Mouse (Mus musculus) hindbrain, embryonic 12.5 days (tissue): ENCODE measurements at regions not wholly inside any gene's neighbourhood (a gene's known extent, or its start where the extent isn't known, plus 50 kb on each side); places are given as distances from the start of the nearest gene placed in this dataset.
A peak's percentile ranks its signal among the peaks of the same experiment; 100 is the strongest.

ENCODE experiments used
- ATAC-seq: fragments of 200-750 bp; cut with Nextera tagmentation; 2 replicates; pipeline ENCODE4 v1.8.0; 2017; ENCODE audit warnings: moderate TSS enrichment; ENCODE audit not compliant: low FRiP score
- H3K27ac ChIP-seq: fragments of 300-500 bp; sonication (generic); 2 replicates; pipeline ENCODE4 v1.5.1; 2016; ENCODE audit warnings: mild to moderate bottlenecking
- H3K27me3 ChIP-seq: fragments of 300-500 bp; sonication (generic); 2 replicates; pipeline ENCODE4 v1.6.1; 2016; ENCODE audit warnings: mild to moderate bottlenecking
- H3K36me3 ChIP-seq: fragments of 300-500 bp; sonication (generic); 2 replicates; pipeline ENCODE4 v1.6.1; 2016; ENCODE audit warnings: mild to moderate bottlenecking
- H3K4me1 ChIP-seq: fragments of 300-500 bp; sonication (generic); 2 replicates; pipeline ENCODE4 v1.6.1; 2016
- H3K4me2 ChIP-seq: fragments of 300-500 bp; sonication (generic); replicated peaks from 2 replicates; pipeline ENCODE4 v1.6.1; 2016; ENCODE audit warnings: mild to moderate bottlenecking
- H3K4me3 ChIP-seq: fragments of 300-500 bp; sonication (generic); 2 replicates; pipeline ENCODE4 v1.5.1; 2016; ENCODE audit warnings: mild to moderate bottlenecking
- H3K9ac ChIP-seq: fragments of 300-500 bp; sonication (generic); 2 replicates; pipeline ENCODE4 v1.6.1; 2016; ENCODE audit warnings: mild to moderate bottlenecking, moderate library complexity
- H3K9me3 ChIP-seq: fragments of 300-500 bp; sonication (generic); replicated peaks from 2 replicates; pipeline ENCODE4 v1.6.1; 2016; ENCODE audit warnings: mild to moderate bottlenecking
- WGBS: fragments of 180-500 bp; shearing (Covaris S2); methylation state at CpG from one replicate; pipeline ENCODE4 v1.1.7; 2016; 5-methylcytosine and 5-hydroxymethylcytosine counted together

DNA sequence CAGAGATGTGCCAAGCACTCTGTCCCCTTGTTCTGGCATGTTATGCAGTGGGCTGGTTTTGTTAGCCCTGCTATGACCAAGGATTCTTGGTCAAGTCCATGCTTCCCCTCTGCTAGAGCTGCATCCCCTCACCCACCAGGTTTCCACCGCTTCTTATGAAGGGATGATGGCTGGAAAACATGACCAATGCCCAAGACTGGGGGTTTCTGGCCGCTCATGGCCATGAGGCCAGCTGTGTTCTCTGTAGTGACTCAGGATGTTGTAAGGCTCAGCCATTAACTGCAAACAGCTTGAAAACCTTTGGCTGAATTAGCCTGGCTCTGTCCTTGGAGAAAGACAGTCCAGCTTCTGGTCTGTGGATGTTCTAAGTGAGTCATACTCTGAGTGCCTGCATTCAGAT is 236.5 kb downstream of the Gm7361 start:
- Histone ChIP-seq H3K9me3 (no peaks in the 10 kb centered on the region), H3K9ac (no peak overlapping the region), H3K27me3 (no peaks in the 10 kb centered on the region), H3K4me1 (no peaks in the 10 kb centered on the region), H3K4me3 (no peak overlapping the region), H3K4me2 (no peak overlapping the region), H3K27ac (no peak overlapping the region), H3K36me3 (no peaks in the 10 kb centered on the region)
- WGBS, result 81% methylated on average over 2 of the region's 2 CpGs
- no peak for ATAC-seq

DNA sequence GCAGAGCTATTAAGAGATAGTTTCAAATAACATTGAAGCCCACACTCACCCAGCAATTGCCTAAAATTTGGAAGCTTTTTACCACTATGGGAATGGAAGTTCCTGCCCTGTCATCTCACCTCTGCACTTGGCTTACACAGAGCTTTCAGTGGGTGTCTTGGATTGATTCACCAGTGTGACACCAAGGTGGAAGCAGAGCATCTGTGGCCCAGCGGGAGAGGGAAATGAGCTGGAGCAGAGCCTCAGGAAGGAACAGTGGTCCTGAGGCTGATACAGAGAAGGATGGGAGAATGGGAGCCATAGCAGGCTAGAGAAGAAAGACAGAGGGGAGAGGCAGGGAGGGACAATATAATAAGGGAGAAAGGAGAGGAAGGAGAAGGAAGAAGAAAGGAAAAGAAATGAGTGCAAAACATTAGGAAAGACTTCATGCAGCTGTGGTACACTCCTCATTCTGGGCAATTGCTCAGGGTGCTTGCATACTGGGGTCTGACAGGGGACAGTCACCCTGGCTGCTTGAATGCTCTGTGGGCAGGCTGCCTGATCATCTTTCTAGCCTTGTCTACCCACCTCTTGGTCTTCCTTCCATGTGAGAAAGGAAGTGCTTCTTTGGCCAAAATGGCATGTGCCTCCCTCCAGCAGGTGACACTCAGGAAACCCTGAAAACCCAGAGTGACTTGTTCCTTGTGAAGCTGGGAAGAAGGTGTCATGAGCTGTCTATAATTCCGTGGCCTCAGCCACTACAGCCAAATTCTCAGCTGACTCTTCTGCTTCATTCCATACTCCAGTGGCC is 240.3 kb downstream of the Gm7361 start:
- H3K4me3 ChIP-seq, result no peak overlapping the region
- WGBS, result 76% methylated on average over 2 of the region's 2 CpGs
- H3K27ac ChIP-seq, result no peak overlapping the region
- H3K9ac ChIP-seq, result no peak overlapping the region
- no peaks in the 10 kb centered on the region for H3K4me1 ChIP-seq
- H3K36me3 ChIP-seq, result no peaks in the 10 kb centered on the region
- no peaks in the 10 kb centered on the region for H3K27me3 ChIP-seq
- no peak for ATAC-seq
- H3K4me2 ChIP-seq, result no peak overlapping the region
- H3K9me3 ChIP-seq, result no peaks in the 10 kb centered on the region

- no peaks in the 10 kb centered on the region for H3K4me1 ChIP-seq
- no peaks in the 10 kb centered on the region for H3K27me3 ChIP-seq
- no peaks in the 10 kb centered on the region for H3K36me3 ChIP-seq
- H3K4me3 ChIP-seq, result no peak overlapping the region
- WGBS, result 73% methylated on average over 1 of the region's 1 CpGs
- no peak overlapping the region for H3K4me2 ChIP-seq
- no peak overlapping the region for H3K27ac ChIP-seq
- 0 out of 2 replicates have a peak, but pooled peaks cover 4% of the 10 kb centered on the region for H3K9me3 ChIP-seq
- no peak overlapping the region for H3K9ac ChIP-seq
- no peak for ATAC-seq
These were observed 252.2 kb downstream of the Gm7361 start for GRCm38 (mm10) chr5:26509525-26510168.

DNA sequence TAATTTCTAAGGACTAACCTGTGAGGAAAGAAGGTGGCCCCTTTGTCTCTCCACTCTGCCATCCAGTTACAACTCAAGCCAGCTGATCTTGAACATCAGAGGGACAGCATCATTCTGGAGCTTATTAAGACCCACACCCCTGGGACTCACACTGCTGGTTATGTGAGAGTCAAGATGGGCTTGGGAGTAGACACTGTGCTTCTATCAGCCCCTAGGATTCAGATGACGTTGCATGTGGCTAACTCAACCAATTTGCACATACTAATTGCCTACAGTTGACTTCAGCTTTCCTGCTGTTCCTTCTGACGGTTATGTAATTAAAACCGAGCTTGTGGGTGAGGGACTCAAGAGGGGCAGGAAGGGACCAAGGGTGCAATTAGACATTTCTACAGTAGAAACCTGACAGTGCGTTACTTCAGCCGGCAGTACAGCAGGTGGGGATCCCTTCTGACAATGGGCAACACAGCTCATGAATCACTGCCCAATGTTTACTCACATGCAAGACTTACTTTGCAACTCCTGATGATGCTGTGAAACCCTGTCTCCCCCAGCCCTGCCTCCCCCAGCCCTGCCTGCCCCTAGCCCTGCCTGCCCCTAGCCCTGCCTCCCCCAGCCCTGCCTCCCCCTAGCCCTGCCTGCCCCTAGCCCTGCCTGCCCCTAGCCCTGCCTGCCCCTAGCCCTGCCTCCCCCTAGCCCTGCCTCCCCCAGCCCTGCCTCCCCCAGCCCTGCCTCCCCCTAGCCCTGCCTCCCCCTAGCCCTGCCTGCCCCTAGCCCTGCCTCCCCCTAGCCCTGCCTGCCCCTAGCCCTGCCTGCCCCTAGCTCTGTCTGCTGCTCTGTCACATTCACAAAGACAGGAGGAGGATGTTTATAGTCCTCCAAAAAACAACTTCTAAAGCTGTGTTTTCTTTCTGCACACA is 255.8 kb downstream of the Gm7361 start:
- no peaks in the 10 kb centered on the region for H3K4me1 ChIP-seq
- H3K36me3 ChIP-seq, result no peaks in the 10 kb centered on the region
- no peak overlapping the region for H3K4me2 ChIP-seq
- no peak overlapping the region for H3K27ac ChIP-seq
- no peaks in the 10 kb centered on the region for H3K9me3 ChIP-seq
- ATAC-seq, result no peak
- no peaks in the 10 kb centered on the region for H3K27me3 ChIP-seq
- H3K9ac ChIP-seq, result no peak overlapping the region
- WGBS, result 48% methylated on average over 5 of the region's 5 CpGs
- no peak overlapping the region for H3K4me3 ChIP-seq

- no peaks in the 10 kb centered on the region for H3K27me3 ChIP-seq
- H3K4me3 ChIP-seq, result no peak overlapping the region
- no peaks in the 10 kb centered on the region for H3K9me3 ChIP-seq
- ATAC-seq, result no peak
- H3K9ac ChIP-seq, result no peak overlapping the region
- H3K4me2 ChIP-seq, result no peak overlapping the region
- WGBS, result 31% methylated on average over 6 of the region's 6 CpGs
- no peaks in the 10 kb centered on the region for H3K4me1 ChIP-seq
- H3K27ac ChIP-seq, result no peak overlapping the region
- no peaks in the 10 kb centered on the region for H3K36me3 ChIP-seq
These were observed 278.1 kb downstream of the Gm7361 start for GRCm38 (mm10) chr5:26535556-26535955.

DNA sequence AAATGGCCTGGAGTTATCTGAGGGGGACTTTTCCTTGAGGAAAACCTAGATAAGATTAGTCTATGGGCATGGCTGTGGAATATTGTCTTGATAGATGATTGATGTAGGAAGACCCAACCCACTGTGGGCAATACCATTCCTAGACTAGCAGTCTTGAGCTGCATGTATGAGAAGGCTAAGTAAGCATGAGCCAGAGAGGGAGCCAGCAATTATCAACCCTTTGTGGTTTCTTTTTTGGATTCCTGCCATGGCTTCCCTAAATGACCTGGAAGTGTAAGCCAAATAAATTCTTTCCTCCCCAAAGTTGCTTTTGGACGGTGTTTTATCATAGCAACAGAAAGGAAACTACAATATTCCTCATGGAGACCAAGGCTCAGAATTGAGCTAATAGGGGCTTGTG is 253.7 kb upstream of the Dpp6 start:
- no peaks in the 10 kb centered on the region for H3K36me3 ChIP-seq
- WGBS, result 81% methylated on average over 1 of the region's 1 CpGs
- H3K27me3 ChIP-seq, result no peaks in the 10 kb centered on the region
- H3K4me3 ChIP-seq, result no peak overlapping the region
- no peak overlapping the region for H3K27ac ChIP-seq
- no peaks in the 10 kb centered on the region for H3K9me3 ChIP-seq
- no peak for ATAC-seq
- H3K4me1 ChIP-seq, result no peaks in the 10 kb centered on the region
- no peak overlapping the region for H3K4me2 ChIP-seq
- no peak overlapping the region for H3K9ac ChIP-seq

- 79% methylated on average over 1 of the region's 1 CpGs for WGBS
- H3K27me3 ChIP-seq, result no peaks in the 10 kb centered on the region
- H3K36me3 ChIP-seq, result no peaks in the 10 kb centered on the region
- no peaks in the 10 kb centered on the region for H3K9me3 ChIP-seq
- no peak for ATAC-seq
- H3K4me3 ChIP-seq, result no peak overlapping the region
- H3K4me1 ChIP-seq, result no peaks in the 10 kb centered on the region
- H3K27ac ChIP-seq, result no peak overlapping the region
- no peak overlapping the region for H3K4me2 ChIP-seq
- H3K9ac ChIP-seq, result no peak overlapping the region
These were observed 252.9 kb upstream of the Dpp6 start for GRCm38 (mm10) chr5:26564056-26564455.

DNA sequence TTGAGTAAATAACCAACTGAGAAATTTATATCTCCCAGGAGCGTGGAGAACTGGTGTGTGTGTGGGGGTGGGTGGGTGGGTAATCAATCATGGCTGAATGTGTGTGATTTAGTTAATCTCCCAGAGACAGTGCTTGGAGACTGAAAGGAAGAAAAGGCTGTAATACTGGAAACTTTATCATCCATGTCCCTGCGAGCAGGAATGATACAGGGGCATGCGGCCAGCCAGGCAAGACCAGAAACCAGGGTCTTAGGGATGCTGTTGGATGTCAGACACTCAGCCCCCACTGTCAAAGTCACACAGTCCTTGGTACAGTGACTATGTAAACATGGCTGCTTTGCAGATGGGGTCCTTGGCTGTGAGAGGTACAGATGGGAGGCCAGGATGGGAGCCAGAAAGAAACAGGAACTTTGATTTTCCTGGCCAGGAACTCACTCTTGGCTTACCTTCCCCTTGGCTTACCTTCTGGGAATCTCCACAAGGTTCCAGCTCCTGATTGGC is 244.3 kb upstream of the Dpp6 start:
- Histone ChIP-seq H3K9me3 (no peaks in the 10 kb centered on the region), H3K27ac (no peak overlapping the region), H3K9ac (no peak overlapping the region), H3K36me3 (no peaks in the 10 kb centered on the region), H3K4me2 (no peak overlapping the region), H3K4me3 (no peak overlapping the region), H3K4me1 (no peaks in the 10 kb centered on the region), H3K27me3 (no peaks in the 10 kb centered on the region)
- no peak for ATAC-seq
- WGBS, result 57% methylated on average over 3 of the region's 3 CpGs

DNA sequence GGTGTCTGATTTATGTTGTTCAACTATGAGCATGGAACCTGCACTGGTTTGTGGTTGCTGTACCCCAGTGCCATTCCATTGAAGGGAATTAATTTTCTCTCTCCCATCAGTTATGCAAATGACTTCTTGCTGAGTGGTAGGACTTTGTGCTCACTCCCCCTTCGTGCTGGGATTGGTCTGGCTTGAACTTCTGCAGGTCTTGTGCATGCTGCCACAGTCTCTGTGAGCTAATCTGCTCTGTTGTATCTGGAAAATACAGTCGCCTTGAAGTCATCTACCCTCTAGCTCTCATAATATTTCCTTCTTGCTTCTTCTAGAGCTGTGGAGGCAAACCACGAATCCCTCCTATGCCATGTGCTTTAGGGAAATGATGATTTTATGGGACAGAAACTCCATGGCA is 243.6 kb upstream of the Dpp6 start:
- no peak overlapping the region for H3K4me3 ChIP-seq
- WGBS, result 69% methylated on average over 3 of the region's 3 CpGs

DNA sequence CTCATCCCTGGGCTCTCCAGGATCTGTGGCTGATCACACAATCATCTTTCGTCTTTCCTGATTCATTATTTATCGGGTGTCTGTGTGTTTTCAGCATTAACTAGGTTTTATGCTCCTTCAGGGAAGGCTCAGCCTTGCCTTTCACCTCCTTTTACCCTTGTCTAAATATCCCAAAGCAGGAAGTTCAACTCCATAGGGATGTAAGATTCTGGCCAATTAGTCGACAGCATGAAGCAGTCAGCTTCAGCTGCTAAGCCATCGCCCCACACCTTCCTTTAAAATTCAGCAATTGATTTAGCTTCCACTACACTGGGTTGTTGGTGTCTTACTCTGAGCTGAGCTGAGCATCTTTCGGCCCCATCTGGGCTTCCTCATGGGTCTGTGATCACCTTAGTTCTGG is 230.9 kb upstream of the Dpp6 start:
- Histone ChIP-seq H3K4me3 (no peak overlapping the region), H3K27me3 (no peaks in the 10 kb centered on the region), H3K9ac (no peak overlapping the region), H3K4me1 (no peaks in the 10 kb centered on the region), H3K27ac (no peak overlapping the region), H3K9me3 (no peaks in the 10 kb centered on the region), H3K36me3 (no peaks in the 10 kb centered on the region), H3K4me2 (no peak overlapping the region)
- WGBS, result 81% methylated on average over 5 of the region's 5 CpGs
- no peak for ATAC-seq

More for the DNA sequence above, 243.6 kb upstream of the Dpp6 start:
- ATAC-seq, result no peak
- Histone ChIP-seq H3K4me2 (no peak overlapping the region), H3K9me3 (no peaks in the 10 kb centered on the region), H3K27me3 (no peaks in the 10 kb centered on the region), H3K27ac (no peak overlapping the region), H3K36me3 (no peaks in the 10 kb centered on the region), H3K4me1 (no peaks in the 10 kb centered on the region), H3K9ac (no peak overlapping the region)

DNA sequence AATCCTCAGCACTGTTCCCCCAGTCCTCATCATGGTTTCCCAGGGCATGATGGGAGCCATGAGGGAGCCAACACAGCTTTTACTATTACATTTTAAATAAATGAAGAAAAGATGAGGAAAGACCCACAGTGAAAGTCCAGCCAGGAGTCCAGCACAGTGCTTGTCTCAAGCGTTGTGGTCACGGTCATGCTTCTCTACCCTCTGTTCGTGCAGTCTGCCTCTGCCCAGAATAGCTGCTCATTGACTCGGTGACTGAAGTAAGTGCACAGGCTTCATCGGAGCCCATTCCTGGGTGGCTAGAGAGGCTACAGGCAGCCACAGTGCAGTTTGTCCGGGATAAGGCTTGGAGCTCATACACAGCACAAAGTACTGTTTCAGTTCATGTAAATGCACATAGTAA is 226.1 kb upstream of the Dpp6 start:
- no peaks in the 10 kb centered on the region for H3K27me3 ChIP-seq
- H3K4me2 ChIP-seq, result no peak overlapping the region
- no peak overlapping the region for H3K4me3 ChIP-seq
- H3K9me3 ChIP-seq, result no peaks in the 10 kb centered on the region; the same call in 1 of the 2 replicates
- no peak overlapping the region for H3K27ac ChIP-seq
- WGBS, result 81% methylated on average over 6 of the region's 6 CpGs
- no peaks in the 10 kb centered on the region; the same call in 1 of the 2 replicates for H3K4me1 ChIP-seq
- H3K9ac ChIP-seq, result no peak overlapping the region
- no peak for ATAC-seq
- no peaks in the 10 kb centered on the region for H3K36me3 ChIP-seq

GRCm38 (mm10) chr5:26592341-26592740 is 224.7 kb upstream of the Dpp6 start:
- H3K9me3 ChIP-seq, result no peaks in the 10 kb centered on the region; the same call in 1 of the 2 replicates
- H3K9ac ChIP-seq, result no peak overlapping the region
- no peaks in the 10 kb centered on the region for H3K36me3 ChIP-seq
- H3K4me1 ChIP-seq, result no peaks in the 10 kb centered on the region; the same call in 1 of the 2 replicates
- no peak overlapping the region for H3K4me2 ChIP-seq
- no peaks in the 10 kb centered on the region for H3K27me3 ChIP-seq
- 57% methylated on average over 3 of the region's 3 CpGs for WGBS
- peak; percentile 71; the same call in 1 of the 2 replicates for ATAC-seq
- no peak overlapping the region for H3K4me3 ChIP-seq
- no peak overlapping the region for H3K27ac ChIP-seq
